In genomic region chr7:110237451-110237836, GRCm38 (mm10) we compare ENCODE assay signal across 7 mouse cellular contexts. TPM values are rescaled to one million over a fixed set of nuclear protein-coding genes. Genes with fewer than 3 reads are reported as not detected.
DNase-seq lines count a peak whose midpoint lies in the region; TF ChIP-seq lines count a peak whose summit lies in the region.

No protein-coding gene starts in this region.

- H3K4me3 ChIP-seq in spleen, adult 2 months (ENCODE audit: extremely low read depth, insufficient read depth, insufficient read length), result no peak overlapping the region
- H3K4me3 ChIP-seq in embryonic fibroblast, embryonic 13.5 days (ENCODE audit: insufficient read depth, low read length), result peak overlapping the region; percentile 1; the same call in 1 of the 2 replicates

- TF ChIP-seq POLR2A in spleen, adult 2 months (IDR thresholded peaks at IDR 0.05; ENCODE audit: low read depth, low read length), result no peak
- TF ChIP-seq POLR2A in embryonic fibroblast, embryonic 13.5 days (IDR thresholded peaks at IDR 0.05; ENCODE audit: low read depth, low read length), result no peak

- TF ChIP-seq CTCF in spleen, adult 2 months (IDR thresholded peaks at IDR 0.05; ENCODE audit: extremely low read depth, insufficient read depth, insufficient read length, insufficient replicate concordance), result no peak
- TF ChIP-seq CTCF in embryonic fibroblast, embryonic 13.5 days (IDR thresholded peaks at IDR 0.05; ENCODE audit: borderline replicate concordance, insufficient read depth, low read length), result no peak

- WGBS in spleen, adult 2 months, result 2% methylated on average over 3 of the region's 3 CpGs

- no peaks in the 10 kb centered on the region; the same call in 1 of the 2 replicates for H3K36me3 ChIP-seq in spleen, adult 2 months (ENCODE audit: control insufficient read depth, insufficient read depth, low read length)

- H3K4me1 ChIP-seq in spleen, adult 2 months (ENCODE audit: control insufficient read depth, insufficient read depth, insufficient read length), result peaks cover 15% of the 10 kb centered on the region
- peaks cover 20% of the 10 kb centered on the region for H3K4me1 ChIP-seq in embryonic fibroblast, embryonic 13.5 days (ENCODE audit: control insufficient read depth, insufficient read depth, low read length)

- H3K27ac ChIP-seq in spleen, adult 2 months (ENCODE audit: insufficient read depth, low read length), result peak overlapping the region; percentile 79
- peak overlapping the region; percentile 95 for H3K27ac ChIP-seq in embryonic fibroblast, embryonic 13.5 days (ENCODE audit: insufficient read depth, low read length)

- no peaks in the 10 kb centered on the region for H3K27me3 ChIP-seq in spleen, adult 2 months (ENCODE audit: control insufficient read depth, insufficient read depth, low read length)

- DNase-seq in spleen, adult 2 months (ENCODE audit: low read depth in 1 of 2, low spot score in 2 of 2), result no peak
- DNase-seq in spleen, postnatal 14 days (ENCODE audit: low spot score in 2 of 2), result no peak
- DNase-seq in kidney, postnatal 14 days, result peak; percentile 38
- DNase-seq in right cerebral cortex, adult 18-20 months, result no peak
- DNase-seq in frontal cortex, adult 2 months (ENCODE audit: extremely low spot score in 1 of 2, low spot score in 1 of 2), result no peak
- no peak for DNase-seq in thymus, adult 18-20 months

RNA-seq across cellular contexts. Expression of gene Swap70, which starts 15.9 kb away (rescaled TPM):
- polyA plus RNA-seq in spleen, adult 2 months (2012; rRNA removed), result 69.7 and 79.4 TPM in 2 replicates
- polyA plus RNA-seq in embryonic fibroblast, embryonic 13.5 days (2011; ENCODE audit: insufficient read length, low read depth, missing spikeins), result 47.3 and 50.1 TPM in 2 replicates
- 11.8 and 12.0 TPM in 2 replicates for polyA plus RNA-seq in frontal cortex, adult 2 months (2012; rRNA removed)
